Mouse (Mus musculus) ES-Bruce4 (cell line): ENCODE data around the gene Ribc2.

Source experiments
- CTCF ChIP-seq: IDR thresholded peaks from one replicate; pipeline ENCODE4 v1.8.1; 2011; ENCODE audit warnings: low read depth, low read length
- POLR2A ChIP-seq: IDR thresholded peaks from one replicate; pipeline ENCODE4 v1.8.1; 2011; ENCODE audit warnings: low read length; ENCODE audit not compliant: insufficient read depth

DNA sequence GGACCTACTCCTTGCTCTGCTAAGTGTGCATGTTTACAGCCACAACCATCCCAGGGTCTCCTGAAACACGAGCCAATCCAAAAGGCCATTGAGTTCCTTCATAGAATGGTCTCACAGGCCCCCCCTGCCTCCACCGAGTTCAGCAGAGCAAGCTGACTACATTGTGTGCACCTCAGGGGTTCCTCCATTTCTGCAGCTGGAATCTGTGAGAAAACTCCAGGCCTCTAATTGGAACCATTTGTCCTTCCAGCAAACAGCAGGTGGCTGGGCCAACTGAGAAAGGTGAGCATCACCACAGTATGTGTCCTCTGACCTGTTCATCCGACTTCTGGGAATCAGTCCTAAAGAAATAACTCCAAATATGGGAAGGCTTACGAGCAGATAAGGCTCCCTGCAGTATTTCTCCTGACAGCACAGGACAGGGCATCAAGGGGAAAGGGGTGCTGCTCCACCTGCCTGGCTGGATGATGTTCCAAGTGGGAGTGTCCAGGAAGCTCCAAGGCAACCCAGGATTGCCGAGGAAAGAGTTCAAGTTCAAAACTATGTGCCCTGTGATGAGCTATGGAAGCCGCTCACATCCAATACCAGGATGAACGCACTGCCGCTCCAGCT, 56.4 kb downstream of the Ribc2 start:
- TF ChIP-seq CTCF (no peak), POLR2A (no peak)
